Mouse (Mus musculus): ENCODE data around the gene Prpf18. TPM values are rescaled to one million over a fixed set of nuclear protein-coding genes. Genes with fewer than 3 reads are reported as not detected.
"Not testable (repeated sequence)": the region's sequence is repeated elsewhere in the genome, so short reads cannot be mapped to it uniquely, and the experiment has no call there.

Gene Prpf18
- polyA plus RNA-seq, 1 experiment: 45.7 TPM

- H3K4me1 ChIP-seq (ENCODE audit: control insufficient read depth, insufficient read depth, low read length): peaks cover 10% of the 10 kb centered on the region; the same call in 1 of the 2 replicates
- no peaks in the 10 kb centered on the region for H3K27me3 ChIP-seq (ENCODE audit: control insufficient read depth, insufficient read depth, low read length)
- no peak overlapping the region for H3K27ac ChIP-seq (ENCODE audit: insufficient read depth, low read length)
- WGBS: 75% methylated on average over 3 of the region's 3 CpGs
- TF ChIP-seq CTCF (IDR thresholded peaks at IDR 0.05; ENCODE audit: borderline replicate concordance, insufficient read depth, low read depth, low read length): no peak
- TF ChIP-seq POLR2A (IDR thresholded peaks at IDR 0.05; ENCODE audit: borderline replicate concordance, insufficient read depth, low read length): no peak
- no peak for DNase-seq
- H3K4me3 ChIP-seq (replicated peaks; ENCODE audit: insufficient read depth, low read depth, low read length): no peak overlapping the region
These were observed 30.4 kb downstream of the Prpf18 start for GRCm38 (mm10) chr2:4621471-4621985.

DNA sequence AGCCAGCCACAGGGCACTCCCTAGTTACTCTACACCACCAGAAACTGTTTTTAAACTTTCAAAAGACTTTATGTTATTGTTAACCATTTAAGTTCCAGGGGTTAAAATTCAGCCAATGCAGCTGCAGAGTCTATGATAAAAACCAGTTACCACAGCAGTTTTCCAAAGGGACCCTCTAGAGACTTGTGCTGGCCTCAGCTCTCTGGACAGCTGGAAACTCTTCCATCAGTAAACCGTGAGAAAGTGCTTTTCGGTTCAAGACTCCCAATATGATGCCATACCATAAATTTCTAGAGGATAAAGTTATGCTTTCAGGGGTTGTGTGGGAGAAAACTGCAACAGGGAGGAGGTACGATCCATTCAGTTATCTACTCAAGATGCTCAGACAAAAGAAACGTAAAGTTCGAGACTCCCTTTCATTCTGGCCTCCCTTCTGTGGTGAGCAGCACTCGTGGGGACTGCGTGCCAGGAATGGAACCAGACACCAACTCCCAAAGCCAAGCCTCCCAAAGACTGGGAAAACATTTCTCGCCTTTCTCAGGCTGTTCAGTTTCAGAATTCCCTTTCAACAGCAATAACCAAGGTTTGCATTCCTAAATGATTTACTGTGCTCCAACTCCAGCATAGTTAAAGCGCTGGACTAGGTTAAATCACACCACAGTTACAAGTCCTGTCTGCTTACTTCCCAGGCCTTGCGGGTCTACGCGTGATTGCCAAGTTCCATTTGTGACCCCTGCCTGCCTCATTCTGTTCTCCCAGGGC is 31.1 kb downstream of the Prpf18 start:
- no peak for DNase-seq
- WGBS: 80% methylated on average over 12 of the region's 12 CpGs
- no peak for TF ChIP-seq POLR2A (IDR thresholded peaks at IDR 0.05; ENCODE audit: borderline replicate concordance, insufficient read depth, low read length)
- no peak for TF ChIP-seq CTCF (IDR thresholded peaks at IDR 0.05; ENCODE audit: borderline replicate concordance, insufficient read depth, low read depth, low read length)
- peaks cover 10% of the 10 kb centered on the region; the same call in 1 of the 2 replicates for H3K4me1 ChIP-seq (ENCODE audit: control insufficient read depth, insufficient read depth, low read length)
- no peak overlapping the region for H3K4me3 ChIP-seq (replicated peaks; ENCODE audit: insufficient read depth, low read depth, low read length)
- no peak overlapping the region for H3K27ac ChIP-seq (ENCODE audit: insufficient read depth, low read length)
- no peaks in the 10 kb centered on the region for H3K27me3 ChIP-seq (ENCODE audit: control insufficient read depth, insufficient read depth, low read length)

DNA sequence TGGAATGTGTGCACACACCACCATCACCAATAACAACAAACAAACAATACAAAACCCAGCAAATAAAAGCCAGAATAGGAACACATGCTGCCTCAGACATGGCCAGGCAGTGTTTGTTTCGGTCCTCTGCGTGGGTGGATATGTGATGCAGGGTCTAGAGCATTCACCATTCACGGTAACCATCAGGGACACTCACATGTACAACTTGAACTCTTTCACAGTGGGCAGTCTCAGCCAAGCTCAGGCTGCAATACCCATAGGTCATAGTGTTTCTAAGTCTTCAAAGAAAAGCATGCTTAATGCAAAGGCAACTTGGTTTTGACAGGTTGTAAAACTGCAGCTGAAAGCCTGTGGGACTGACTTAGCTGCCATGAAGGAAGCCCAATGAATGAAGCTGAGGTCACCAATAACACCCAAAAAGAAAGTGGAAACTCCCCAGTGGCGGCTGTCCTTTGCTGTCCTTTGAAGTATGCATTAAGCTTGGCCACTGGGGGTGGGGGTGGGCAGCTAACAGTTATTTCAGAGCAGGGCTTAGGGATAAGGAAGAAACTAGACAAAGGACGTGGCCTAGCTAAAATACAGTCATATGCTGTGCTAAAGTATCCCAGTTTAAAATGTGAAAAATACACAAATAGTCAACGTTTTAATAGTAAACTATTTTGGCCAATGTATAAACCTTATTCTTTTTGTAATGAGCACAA is 31.9 kb downstream of the Prpf18 start:
- Histone ChIP-seq H3K27ac (ENCODE audit: insufficient read depth, low read length) (peak overlapping the region; percentile 66), H3K4me3 (replicated peaks; ENCODE audit: insufficient read depth, low read depth, low read length) (no peak overlapping the region), H3K27me3 (ENCODE audit: control insufficient read depth, insufficient read depth, low read length) (no peaks in the 10 kb centered on the region), H3K4me1 (ENCODE audit: control insufficient read depth, insufficient read depth, low read length) (peaks cover 10% of the 10 kb centered on the region; the same call in 1 of the 2 replicates)
- no peak for DNase-seq
- 78% methylated on average over 6 of the region's 6 CpGs for WGBS
- TF ChIP-seq POLR2A (IDR thresholded peaks at IDR 0.05; ENCODE audit: borderline replicate concordance, insufficient read depth, low read length) (no peak), CTCF (IDR thresholded peaks at IDR 0.05; ENCODE audit: borderline replicate concordance, insufficient read depth, low read depth, low read length) (no peak)

GRCm38 (mm10) chr2:4619126-4619525 is 32.8 kb downstream of the Prpf18 start:
- H3K4me1 ChIP-seq (ENCODE audit: control insufficient read depth, insufficient read depth, low read length); H3K4me3 ChIP-seq (replicated peaks; ENCODE audit: insufficient read depth, low read depth, low read length); H3K27ac ChIP-seq (ENCODE audit: insufficient read depth, low read length); H3K27me3 ChIP-seq (ENCODE audit: control insufficient read depth, insufficient read depth, low read length): not testable (repeated sequence)
- peak; percentile 41 to 62 for DNase-seq

GRCm38 (mm10) chr2:4616995-4617394 is 34.9 kb downstream of the Prpf18 start:
- Histone ChIP-seq H3K27ac (ENCODE audit: insufficient read depth, low read length) (no peak overlapping the region), H3K4me3 (replicated peaks; ENCODE audit: insufficient read depth, low read depth, low read length) (no peak overlapping the region), H3K4me1 (ENCODE audit: control insufficient read depth, insufficient read depth, low read length) (peaks cover 10% of the 10 kb centered on the region; the same call in 1 of the 2 replicates), H3K27me3 (ENCODE audit: control insufficient read depth, insufficient read depth, low read length) (no peaks in the 10 kb centered on the region)
- TF ChIP-seq POLR2A (IDR thresholded peaks at IDR 0.05; ENCODE audit: borderline replicate concordance, insufficient read depth, low read length): no peak
- no peak for TF ChIP-seq CTCF (IDR thresholded peaks at IDR 0.05; ENCODE audit: borderline replicate concordance, insufficient read depth, low read depth, low read length)
- DNase-seq: no peak
- WGBS: 99% methylated on average over 4 of the region's 4 CpGs

DNA sequence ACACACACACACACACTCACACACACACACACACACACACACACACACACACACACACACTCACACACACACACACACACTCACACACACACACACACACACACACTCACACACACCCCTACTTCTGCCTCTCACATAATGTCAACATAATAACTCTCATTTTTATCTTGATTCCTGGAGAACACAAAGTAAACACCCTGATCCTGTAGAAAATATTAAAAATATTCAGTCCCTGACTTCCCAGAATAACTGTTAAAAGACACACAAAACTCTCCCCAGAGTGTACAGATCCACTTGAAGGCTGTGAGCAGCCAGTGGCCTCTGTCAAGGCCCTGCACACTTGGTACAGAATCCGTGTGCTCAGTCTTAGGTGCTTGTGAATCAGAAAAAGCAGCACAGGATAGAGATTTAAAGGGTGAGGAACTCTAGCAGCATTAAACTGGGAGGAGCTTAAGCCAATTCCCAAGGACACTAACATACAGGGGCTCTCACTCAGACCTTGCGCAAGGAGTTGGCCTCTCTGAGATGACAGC is 36.8 kb downstream of the Prpf18 start:
- TF ChIP-seq POLR2A (IDR thresholded peaks at IDR 0.05; ENCODE audit: borderline replicate concordance, insufficient read depth, low read length) (no peak), CTCF (IDR thresholded peaks at IDR 0.05; ENCODE audit: borderline replicate concordance, insufficient read depth, low read depth, low read length) (no peak)
- DNase-seq: no peak
- Histone ChIP-seq H3K4me1 (ENCODE audit: control insufficient read depth, insufficient read depth, low read length) (peaks cover 10% of the 10 kb centered on the region; the same call in 1 of the 2 replicates), H3K27me3 (ENCODE audit: control insufficient read depth, insufficient read depth, low read length) (no peaks in the 10 kb centered on the region), H3K27ac (ENCODE audit: insufficient read depth, low read length) (no peak overlapping the region), H3K4me3 (replicated peaks; ENCODE audit: insufficient read depth, low read depth, low read length) (no peak overlapping the region)
- 95% methylated on average over 2 of the region's 2 CpGs for WGBS

GRCm38 (mm10) chr2:4614276-4614929 is 37.5 kb downstream of the Prpf18 start:
- DNase-seq; H3K4me1 ChIP-seq (ENCODE audit: control insufficient read depth, insufficient read depth, low read length); H3K27ac ChIP-seq (ENCODE audit: insufficient read depth, low read length); H3K27me3 ChIP-seq (ENCODE audit: control insufficient read depth, insufficient read depth, low read length); H3K4me3 ChIP-seq (replicated peaks; ENCODE audit: insufficient read depth, low read depth, low read length): not testable (repeated sequence)
- 51% methylated on average over 6 of the region's 6 CpGs for WGBS
